Mouse (Mus musculus) liver, adult 2 months (tissue): ENCODE results near the gene Vill. TPM values are rescaled to one million over a fixed set of nuclear protein-coding genes. Genes with fewer than 3 reads are reported as not detected.

Source experiments
- DNase-seq: peaks from one replicate; pipeline ENCODE4 v3.0.0-alpha.2; 2011; ENCODE audit warnings: low read depth, low spot score; ENCODE audit errors: extremely low read depth
- H3K27ac ChIP-seq: fragments of 200-500 bp; replicated peaks from 2 replicates; pipeline ENCODE4 v1.5.1; 2012; ENCODE audit warnings: low read depth, mild to moderate bottlenecking, control low read depth, inconsistent platforms, low read length; ENCODE audit not compliant: insufficient read depth
- H3K27me3 ChIP-seq: fragments of 200-500 bp; 2 replicates; pipeline ENCODE4 v1.6.1; 2012; ENCODE audit warnings: mild to moderate bottlenecking, moderate library complexity, low read length, inconsistent platforms; ENCODE audit not compliant: control insufficient read depth, insufficient read depth
- H3K36me3 ChIP-seq: fragments of 200-500 bp; 2 replicates; pipeline ENCODE4 v1.6.1; 2012; ENCODE audit warnings: low read length, inconsistent platforms; ENCODE audit not compliant: control insufficient read depth, insufficient read depth
- H3K4me1 ChIP-seq: fragments of 200-500 bp; 2 replicates; pipeline ENCODE4 v1.6.1; 2011; ENCODE audit warnings: low read length; ENCODE audit not compliant: control insufficient read depth, insufficient read depth
- H3K4me3 ChIP-seq: fragments of 200-500 bp; 2 replicates; pipeline ENCODE4 v1.5.1; 2011; ENCODE audit warnings: low read depth, mild to moderate bottlenecking, control low read depth, low read length, moderate library complexity; ENCODE audit not compliant: insufficient read depth
- H3K79me2 ChIP-seq: fragments of 200-500 bp; 2 replicates; pipeline ENCODE4 v1.6.1; 2012; ENCODE audit warnings: inconsistent platforms, mild to moderate bottlenecking, low read length, moderate library complexity; ENCODE audit not compliant: control insufficient read depth, insufficient read depth
- H3K9ac ChIP-seq: fragments of 200-500 bp; 2 replicates; pipeline ENCODE4 v1.6.1; 2012; ENCODE audit warnings: low read depth, mild to moderate bottlenecking, control low read depth, inconsistent platforms, low read length
- CTCF ChIP-seq: fragments of 200-500 bp; IDR thresholded peaks from 2 replicates; pipeline ENCODE4 v1.5.1; 2011; ENCODE audit warnings: low read depth, low read length, control low read depth
- POLR2A ChIP-seq: fragments of 200-500 bp; IDR thresholded peaks from 2 replicates; pipeline ENCODE4 v1.6.1; 2011; ENCODE audit warnings: low read length, control low read depth; ENCODE audit not compliant: insufficient read depth; ENCODE audit errors: extremely low read depth
- WGBS: fragments of 180-500 bp; shearing (Covaris S2); methylation state at CpG from one replicate; pipeline ENCODE4 v1.1.7; 2018; 5-methylcytosine and 5-hydroxymethylcytosine counted together
- polyA plus RNA-seq: library from polyadenylated mRNA; depleted of rRNA; stranded (reverse); fragments of >200 nt; gene quantifications from 2 replicates; pipeline ENCODE4 v1.2.3, GENCODE M21; 2012
- total RNA-seq: library from RNA; depleted of rRNA; stranded (reverse); fragments of >200 nt; gene quantifications from 2 replicates; pipeline ENCODE4 v1.2.3, GENCODE M21; 2014

Vill gene
- total and polyA plus RNA-seq, 2 experiments, result 1.2 to 2.3 TPM

DNA sequence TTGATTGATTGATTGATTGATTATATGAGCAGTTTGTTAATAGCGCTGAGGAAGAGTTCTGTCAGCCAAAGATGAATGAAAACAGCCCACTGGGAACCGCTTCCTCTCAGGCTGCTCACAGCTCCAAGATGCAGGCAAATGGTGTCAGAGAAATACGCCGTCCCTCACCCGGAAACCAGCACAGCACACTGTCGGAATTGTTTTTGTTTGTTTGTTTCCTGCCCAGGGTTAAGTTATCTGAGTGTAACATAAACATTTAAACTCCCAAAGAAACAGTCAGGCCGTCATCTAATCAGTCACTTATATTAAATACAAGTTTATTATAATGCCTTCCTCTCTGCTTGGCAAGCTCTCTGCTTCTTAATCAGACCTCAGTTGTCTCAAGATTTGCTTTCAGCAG lies 43.7 kb upstream of the Vill start:
- no peaks in the 10 kb centered on the region; the same call in 1 of the 2 replicates for H3K79me2 ChIP-seq
- H3K4me1 ChIP-seq, result peaks cover 3% of the 10 kb centered on the region; the same call in 1 of the 2 replicates
- no peak overlapping the region for H3K4me3 ChIP-seq
- peak; percentile 31 for DNase-seq
- no peak overlapping the region for H3K27ac ChIP-seq
- no peak for TF ChIP-seq POLR2A
- no peaks in the 10 kb centered on the region for H3K36me3 ChIP-seq
- H3K27me3 ChIP-seq, result no peaks in the 10 kb centered on the region
- WGBS, result 68% methylated on average over 7 of the region's 7 CpGs
- H3K9ac ChIP-seq, result no peak overlapping the region

DNA sequence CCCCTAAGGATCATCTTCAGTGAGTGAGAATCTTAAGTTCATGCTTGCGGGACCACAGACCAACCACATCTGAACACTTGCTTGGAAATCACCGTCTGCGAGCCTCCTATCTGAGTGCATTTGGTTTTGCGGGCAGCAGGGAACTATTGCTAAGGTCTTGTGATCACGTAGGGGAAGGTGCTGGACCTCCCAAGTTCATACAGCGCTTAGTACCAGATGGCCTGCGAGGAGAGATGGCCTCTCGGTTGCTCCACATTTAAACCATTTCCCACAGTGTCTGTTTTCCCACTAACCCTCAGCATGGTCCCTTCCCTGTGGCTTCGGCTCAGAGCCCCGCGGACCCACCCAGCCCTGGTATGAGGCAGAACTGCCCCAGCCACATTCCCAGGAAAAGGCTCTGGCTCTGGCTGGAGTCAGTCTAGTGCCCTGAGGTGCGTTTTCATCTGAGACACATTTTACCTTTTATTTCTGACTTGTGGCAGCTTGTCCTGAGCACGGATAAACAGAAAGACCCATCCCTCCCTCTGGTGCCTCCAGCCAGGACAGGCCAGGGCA lies 42.3 kb upstream of the Vill start:
- no peak overlapping the region for H3K9ac ChIP-seq
- TF ChIP-seq POLR2A (no peak), CTCF (no peak)
- no peak overlapping the region for H3K27ac ChIP-seq
- H3K27me3 ChIP-seq, result no peaks in the 10 kb centered on the region
- no peak overlapping the region for H3K4me3 ChIP-seq
- DNase-seq, result no peak
- WGBS, result 92% methylated on average over 13 of the region's 13 CpGs
- no peaks in the 10 kb centered on the region; the same call in 1 of the 2 replicates for H3K79me2 ChIP-seq
- peaks cover 3% of the 10 kb centered on the region; the same call in 1 of the 2 replicates for H3K4me1 ChIP-seq
- H3K36me3 ChIP-seq, result no peaks in the 10 kb centered on the region

DNA sequence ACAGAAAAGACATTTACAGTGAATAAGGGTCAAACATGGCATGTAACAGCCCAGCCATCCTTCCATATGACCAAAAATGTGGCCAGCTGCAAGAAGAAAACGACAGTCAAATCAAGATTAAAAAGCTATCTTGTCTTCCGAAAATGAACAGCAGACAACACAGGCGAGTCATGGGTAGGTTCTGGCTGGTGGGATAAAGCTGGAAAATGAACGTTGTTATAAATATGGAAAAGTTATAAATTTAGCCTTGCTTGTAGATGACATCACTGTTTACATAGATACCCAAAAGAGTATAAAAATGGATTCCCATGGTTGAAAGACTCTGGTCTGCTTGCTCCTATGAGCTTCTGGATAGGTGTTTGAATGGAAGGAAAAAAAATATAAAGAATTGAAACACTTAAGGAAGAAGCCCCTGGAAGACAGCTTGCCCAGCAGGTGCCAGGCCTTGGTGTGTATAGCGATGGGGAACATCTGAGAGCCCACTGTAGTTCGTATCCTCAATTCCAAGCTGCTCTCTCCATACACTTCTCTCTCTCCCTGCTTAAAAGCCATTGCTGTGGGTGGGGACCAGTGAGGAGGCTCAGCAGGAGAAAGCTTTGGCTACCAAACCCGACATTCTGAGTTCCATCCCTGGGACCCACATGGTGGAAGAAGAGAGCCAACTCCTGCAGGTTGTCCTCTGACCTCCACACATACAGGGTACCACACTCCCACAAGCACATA lies 35.6 kb upstream of the Vill start:
- Histone ChIP-seq H3K4me1 (no peaks in the 10 kb centered on the region; the same call in 1 of the 2 replicates), H3K79me2 (no peaks in the 10 kb centered on the region), H3K36me3 (no peaks in the 10 kb centered on the region), H3K27me3 (no peaks in the 10 kb centered on the region), H3K9ac (no peak overlapping the region), H3K27ac (no peak overlapping the region), H3K4me3 (no peak overlapping the region)
- WGBS, result 93% methylated on average over 7 of the region's 7 CpGs
- DNase-seq, result no peak
- TF ChIP-seq CTCF (no peak), POLR2A (no peak)

GRCm38 (mm10) chr9:119021731-119022130 lies 30.8 kb upstream of the Vill start:
- H3K36me3 ChIP-seq, result no peaks in the 10 kb centered on the region
- no peak overlapping the region for H3K4me3 ChIP-seq
- no peaks in the 10 kb centered on the region for H3K79me2 ChIP-seq
- no peak overlapping the region for H3K27ac ChIP-seq
- DNase-seq, result no peak
- no peak overlapping the region for H3K9ac ChIP-seq
- no peaks in the 10 kb centered on the region for H3K27me3 ChIP-seq
- TF ChIP-seq CTCF (no peak), POLR2A (no peak)
- WGBS, result 85% methylated on average over 7 of the region's 7 CpGs
- no peaks in the 10 kb centered on the region for H3K4me1 ChIP-seq

GRCm38 (mm10) chr9:119025263-119025662 lies 27.3 kb upstream of the Vill start:
- Histone ChIP-seq H3K27me3 (no peaks in the 10 kb centered on the region), H3K79me2 (no peaks in the 10 kb centered on the region), H3K27ac (no peak overlapping the region), H3K4me3 (no peak overlapping the region), H3K9ac (no peak overlapping the region), H3K36me3 (no peaks in the 10 kb centered on the region), H3K4me1 (no peaks in the 10 kb centered on the region)
- DNase-seq, result no peak
- 76% methylated on average over 6 of the region's 6 CpGs for WGBS
- TF ChIP-seq CTCF (no peak), POLR2A (no peak)

DNA sequence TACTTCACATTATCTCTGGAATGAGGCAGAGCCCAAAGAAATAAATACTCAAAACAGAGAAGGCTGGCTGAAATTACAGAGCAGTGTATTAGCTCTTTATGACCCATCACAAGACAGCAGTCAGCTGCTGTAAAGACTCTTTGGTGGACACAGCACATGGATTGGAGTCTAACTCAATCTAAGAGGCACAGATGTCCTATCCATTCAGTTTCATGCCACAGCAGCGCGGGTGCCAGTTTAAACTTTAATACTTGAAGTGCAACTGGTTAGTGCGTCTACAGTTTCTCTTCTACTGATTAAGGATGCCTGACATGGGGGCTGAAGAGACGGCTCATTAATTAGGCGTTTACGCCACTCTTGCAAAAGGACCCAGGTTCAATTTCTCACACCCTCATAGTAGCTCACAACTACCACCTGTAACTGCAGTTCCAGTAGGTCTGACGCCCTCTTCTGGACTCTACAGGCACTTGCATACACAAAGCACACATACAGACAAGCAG lies 26.7 kb upstream of the Vill start:
- WGBS, result 90% methylated on average over 7 of the region's 7 CpGs
- Histone ChIP-seq H3K9ac (no peak overlapping the region), H3K36me3 (no peaks in the 10 kb centered on the region), H3K27ac (no peak overlapping the region), H3K4me1 (no peaks in the 10 kb centered on the region), H3K27me3 (no peaks in the 10 kb centered on the region), H3K4me3 (no peak overlapping the region), H3K79me2 (no peaks in the 10 kb centered on the region)
- peak; percentile 28 for DNase-seq
- TF ChIP-seq POLR2A (no peak), CTCF (no peak)
